In genomic region chr4:84885271-84885540, GRCm38 (mm10) we compare ENCODE assay signal across 9 mouse cellular contexts. TPM values are rescaled to one million over a fixed set of nuclear protein-coding genes. Genes with fewer than 3 reads are reported as not detected.
DNase-seq lines count a peak whose midpoint lies in the region; ATAC-seq and TF ChIP-seq lines count a peak whose summit lies in the region.
"Had no signal": no experiment of that assay in that cellular context is flagged by ENCODE, and none has a peak within 500 bp of the region (broad histone marks: within the 10 kb centered on the region; RNA-seq: fewer than 3 reads in every experiment).

No protein-coding gene starts in this region.

- no peak for ATAC-seq in heart, embryonic 15.5 days (replicated peaks; ENCODE audit: insufficient number of reproducible peaks, insufficient read depth, low FRiP score, low read depth)
- no peak for ATAC-seq in hindbrain, embryonic 13.5 days (ENCODE audit: low FRiP score)
- ATAC-seq in midbrain, embryonic 12.5 days (ENCODE audit: low FRiP score, low read depth) = no peak

- H3K4me1 ChIP-seq in heart, embryonic 15.5 days (replicated peaks) = peaks cover 11% of the 10 kb centered on the region; the same call in 1 of the 2 replicates
- H3K4me1 ChIP-seq in hindbrain, embryonic 13.5 days (replicated peaks) = peaks cover 15% of the 10 kb centered on the region
- H3K4me1 ChIP-seq in midbrain, embryonic 12.5 days = 0 out of 2 replicates have a peak, but pooled peaks cover 4% of the 10 kb centered on the region

- no peaks in the 10 kb centered on the region; the same call in 1 of the 2 replicates for H3K9me3 ChIP-seq in heart, embryonic 15.5 days (replicated peaks)
- H3K9me3 ChIP-seq in hindbrain, embryonic 13.5 days = no peaks in the 10 kb centered on the region
- 0 out of 2 replicates have a peak, but pooled peaks cover 3% of the 10 kb centered on the region for H3K9me3 ChIP-seq in midbrain, embryonic 12.5 days

- peak overlapping the region; percentile 94 for H3K4me3 ChIP-seq in heart, embryonic 15.5 days
- H3K4me3 ChIP-seq in hindbrain, embryonic 13.5 days = peak overlapping the region; percentile 83
- H3K4me3 ChIP-seq in midbrain, embryonic 12.5 days = peak overlapping the region; percentile 67

- H3K9ac ChIP-seq in heart, embryonic 15.5 days = peak overlapping the region; percentile 91; the same call in 1 of the 2 replicates
- peak overlapping the region; percentile 90 for H3K9ac ChIP-seq in hindbrain, embryonic 13.5 days
- H3K9ac ChIP-seq in midbrain, embryonic 12.5 days (replicated peaks) = peak overlapping the region; percentile 85; the same call in 1 of the 2 replicates

- no peak for DNase-seq in heart, postnatal 36 days
- peak; percentile 43 for DNase-seq in brain, embryonic 14.5 days (ENCODE audit: low read depth)
- no peak for DNase-seq in ovary, postnatal 10 days (ENCODE audit: low spot score)
- DNase-seq in frontal cortex, postnatal 36 days (ENCODE audit: low spot score in 2 of 2) = no peak
- no peak for DNase-seq in adrenal gland, adult (ENCODE audit: inconsistent age in 2 of 2, low spot score in 1 of 2)

- peak overlapping the region; percentile 91; the same call in 1 of the 2 replicates for H3K27ac ChIP-seq in heart, embryonic 15.5 days
- no peak overlapping the region; the same call in 1 of the 2 replicates for H3K27ac ChIP-seq in hindbrain, embryonic 13.5 days
- H3K27ac ChIP-seq in midbrain, embryonic 12.5 days (replicated peaks) = no peak overlapping the region

- no peaks in the 10 kb centered on the region for H3K27me3 ChIP-seq in heart, embryonic 15.5 days
- no peaks in the 10 kb centered on the region for H3K27me3 ChIP-seq in hindbrain, embryonic 13.5 days
- peaks cover 6% of the 10 kb centered on the region; the same call in 1 of the 2 replicates for H3K27me3 ChIP-seq in midbrain, embryonic 12.5 days

- H3K36me3 ChIP-seq in heart, embryonic 15.5 days = 0 out of 2 replicates have a peak, but pooled peaks cover 1% of the 10 kb centered on the region
- H3K36me3 ChIP-seq in hindbrain, embryonic 13.5 days = no peaks in the 10 kb centered on the region
- H3K36me3 ChIP-seq in midbrain, embryonic 12.5 days = 0 out of 2 replicates have a peak, but pooled peaks cover under 1% of the 10 kb centered on the region
- H3K36me3 ChIP-seq: G1E had no signal

- peak overlapping the region; percentile 78 for H3K4me2 ChIP-seq in heart, embryonic 15.5 days
- peak overlapping the region; percentile 82 for H3K4me2 ChIP-seq in hindbrain, embryonic 13.5 days
- H3K4me2 ChIP-seq in midbrain, embryonic 12.5 days (replicated peaks) = peak overlapping the region; percentile 71

- WGBS in heart, embryonic 15.5 days = 35% methylated on average over 1 of the region's 1 CpGs
- 55% methylated on average over 1 of the region's 1 CpGs for WGBS in hindbrain, embryonic 13.5 days
- 67% methylated on average over 1 of the region's 1 CpGs for WGBS in midbrain, embryonic 12.5 days

- intact Hi-C loops in heart, postnatal 36 days (cut with DNase I) = loop anchor here (10.0 kb wide), 1 partner anchor 1730 kb away; the partner anchor contains the start of gene Haus6

- no peak for TF ChIP-seq CTCF in brain, embryonic 14.5 days (IDR thresholded peaks at IDR 0.05; ENCODE audit: borderline replicate concordance, extremely low read depth, insufficient read depth, insufficient read length)

- TF ChIP-seq POLR2A in brain, embryonic 14.5 days (IDR thresholded peaks at IDR 0.05; ENCODE audit: borderline replicate concordance, extremely low read depth, insufficient read depth, insufficient read length, poor library complexity, severe bottlenecking) = no peak

RNA-seq across cellular contexts. Expression of gene Cntln, which starts 1.1 kb away (rescaled TPM):
- polyA plus RNA-seq in heart, embryonic 15.5 days (2015; fragmentation: Nextera tagmentation; extraction: Ambion mirVana) = 6.2 and 6.5 TPM in 2 replicates
- total RNA-seq in heart, postnatal 36 days (2021) = 1 to 10 TPM; 2.5 TPM
- polyA plus RNA-seq in brain, embryonic 14.5 days (2012; rRNA removed) = 9.7 and 11.3 TPM in 2 replicates
- polyA plus RNA-seq in hindbrain, embryonic 13.5 days (2015; fragmentation: Nextera tagmentation; extraction: Ambion mirVana) = 5.6 and 5.7 TPM in 2 replicates
- 10.7 and 11.3 TPM in 2 replicates for polyA plus RNA-seq in midbrain, embryonic 12.5 days (2016; fragmentation: Nextera tagmentation; extraction: Ambion mirVana)
- polyA plus RNA-seq: G1E had no signal
